Mouse (Mus musculus) CH12.LX (cell line): ENCODE measurements around the gene Slco1c1. TPM values are rescaled to one million over a fixed set of nuclear protein-coding genes. Genes with fewer than 3 reads are reported as not detected.

Source experiments
- DNase-seq: peaks from one replicate; pipeline ENCODE4 v3.0.0-alpha.2; 2013; ENCODE audit errors: extremely low read depth
- H3K27ac ChIP-seq: 2 replicates; pipeline ENCODE4 v1.5.1; 2012; ENCODE audit warnings: low read depth, mild to moderate bottlenecking, control low read depth, moderate library complexity; ENCODE audit not compliant: insufficient read depth
- H3K27me3 ChIP-seq: replicated peaks from 2 replicates; pipeline ENCODE3; 2012; ENCODE audit warnings: inconsistent platforms
- H3K36me3 ChIP-seq, 2 experiments: replicated peaks in 1 of 2; 2 replicates each; pipeline versions ENCODE3 to v1.6.1; 2012; ENCODE audit warnings: inconsistent platforms in 1 of 2, low read length in 1 of 2, mild to moderate bottlenecking in 1 of 2, mixed read lengths in 1 of 2, moderate library complexity in 1 of 2; ENCODE audit not compliant: control insufficient read depth in 1 of 2, insufficient read depth in 1 of 2
- H3K4me1 ChIP-seq, 2 experiments: 2 replicates each; pipeline ENCODE4 v1.6.1; 2012; ENCODE audit warnings: inconsistent platforms in 1 of 2, moderate library complexity in 1 of 2; ENCODE audit not compliant: insufficient read depth in 2 of 2, control insufficient read depth in 1 of 2
- H3K4me2 ChIP-seq: 2 replicates; pipeline ENCODE4 v1.6.1; 2012; ENCODE audit warnings: low read depth, mild to moderate bottlenecking, control low read depth; ENCODE audit not compliant: poor library complexity, insufficient read depth, severe bottlenecking
- H3K4me3 ChIP-seq, 3 experiments: fragments of 150-350 bp in 1 of 3; sonication (generic) in 1 of 3; replicated peaks in 1 of 3; 2 replicates each; pipeline versions ENCODE3 to v1.5.1; 2011 to 2012; ENCODE audit warnings: low read depth in 2 of 3, low read length in 2 of 3, mild to moderate bottlenecking in 2 of 3, moderate library complexity in 2 of 3, control low read depth in 1 of 3, improper control_type of control experiment in 1 of 3, inconsistent platforms in 1 of 3, mixed read lengths in 1 of 3; ENCODE audit not compliant: poor library complexity in 1 of 3
- H3K79me2 ChIP-seq: replicated peaks from 2 replicates; pipeline ENCODE4 v1.6.1; 2012; ENCODE audit warnings: mild to moderate bottlenecking, moderate library complexity; ENCODE audit not compliant: control insufficient read depth, poor library complexity, insufficient read depth, severe bottlenecking; ENCODE audit errors: extremely low read depth
- H3K9ac ChIP-seq: 2 replicates; pipeline ENCODE4 v1.6.1; 2012; ENCODE audit warnings: low read depth, mild to moderate bottlenecking, control low read depth, moderate library complexity; ENCODE audit not compliant: insufficient read depth
- H3K9me3 ChIP-seq: replicated peaks from 2 replicates; pipeline ENCODE3; 2012; ENCODE audit warnings: low read length, inconsistent platforms, mixed read lengths
- BHLHE40 ChIP-seq: IDR thresholded peaks from 2 replicates; pipeline ENCODE4 v1.6.1; 2011; ENCODE audit warnings: mild to moderate bottlenecking, low read depth, low read length, improper control_type of control experiment
- CHD1 ChIP-seq: IDR thresholded peaks from 2 replicates; pipeline ENCODE4 v1.6.1; 2012; ENCODE audit warnings: low read depth, low read length, improper control_type of control experiment, inconsistent platforms
- CHD2 ChIP-seq: IDR thresholded peaks from 2 replicates; pipeline ENCODE4 v1.6.1; 2011; ENCODE audit warnings: low read length, improper control_type of control experiment
- CTCF ChIP-seq, 2 experiments: IDR thresholded peaks in 1 of 2; conservative IDR thresholded peaks in 1 of 2; 2 replicates each; pipeline ENCODE4 v1.5.1; 2011 to 2012; ENCODE audit warnings: low read depth in 2 of 2, low read length in 2 of 2, improper control_type of control experiment in 1 of 2, inconsistent platforms in 1 of 2, mild to moderate bottlenecking in 1 of 2, moderate library complexity in 1 of 2
- E2F4 ChIP-seq: IDR thresholded peaks from 2 replicates; pipeline ENCODE4 v1.6.1; 2011; ENCODE audit warnings: low read depth, low read length, improper control_type of control experiment; ENCODE audit not compliant: insufficient replicate concordance
- ELF1 ChIP-seq: IDR thresholded peaks from 2 replicates; pipeline ENCODE4 v1.6.1; 2014; ENCODE audit warnings: low read depth, mild to moderate bottlenecking, inconsistent platforms, low read length, improper control_type of control experiment
- EP300 ChIP-seq: IDR thresholded peaks from 2 replicates; pipeline ENCODE4 v1.6.1; 2011; ENCODE audit warnings: low read length, improper control_type of control experiment
- HCFC1 ChIP-seq: IDR thresholded peaks from 2 replicates; pipeline ENCODE4 v1.6.1; 2012; ENCODE audit warnings: low read depth, mild to moderate bottlenecking, inconsistent platforms, low read length, improper control_type of control experiment
- IRF4 ChIP-seq: IDR thresholded peaks from 2 replicates; pipeline ENCODE4 v1.6.1; 2014; ENCODE audit warnings: low read depth, mild to moderate bottlenecking, inconsistent platforms, low read length, improper control_type of control experiment
- JUN ChIP-seq: IDR thresholded peaks from 2 replicates; pipeline ENCODE4 v1.6.1; 2011; ENCODE audit warnings: low read depth, mild to moderate bottlenecking, low read length, improper control_type of control experiment, moderate library complexity; ENCODE audit not compliant: insufficient read depth
- JUND ChIP-seq: conservative IDR thresholded peaks from 2 replicates; pipeline ENCODE4 v1.6.1; 2011; ENCODE audit warnings: low read depth, low read length, improper control_type of control experiment
- MAFK ChIP-seq: IDR thresholded peaks from 2 replicates; pipeline ENCODE4 v1.6.1; 2011; ENCODE audit warnings: low read length, improper control_type of control experiment; ENCODE audit not compliant: insufficient replicate concordance
- MAZ ChIP-seq: IDR thresholded peaks from 2 replicates; pipeline ENCODE4 v1.6.1; 2012; ENCODE audit warnings: low read depth, mild to moderate bottlenecking, inconsistent platforms, low read length, improper control_type of control experiment, moderate library complexity
- MXI1 ChIP-seq: IDR thresholded peaks from 2 replicates; pipeline ENCODE4 v1.6.1; 2011; ENCODE audit warnings: mild to moderate bottlenecking, low read depth, low read length, improper control_type of control experiment
- MYC ChIP-seq: IDR thresholded peaks from 2 replicates; pipeline ENCODE4 v1.6.1; 2011; ENCODE audit warnings: low read depth, mild to moderate bottlenecking, improper control_type of control experiment, low read length
- NELFE ChIP-seq: IDR thresholded peaks from 2 replicates; pipeline ENCODE4 v1.6.1; 2011; ENCODE audit warnings: low read depth, low read length, improper control_type of control experiment
- PAX5 ChIP-seq: IDR thresholded peaks from 2 replicates; pipeline ENCODE4 v1.6.1; 2012; ENCODE audit warnings: low read length, inconsistent platforms, mixed read lengths
- POLR2A ChIP-seq: IDR thresholded peaks from 2 replicates; pipeline ENCODE4 v1.6.1; 2011; ENCODE audit warnings: low read depth, mild to moderate bottlenecking, improper control_type of control experiment, low read length
- SIN3A ChIP-seq: IDR thresholded peaks from 2 replicates; pipeline ENCODE4 v1.6.1; 2012; ENCODE audit warnings: low read length, improper control_type of control experiment, inconsistent platforms
- SMC3 ChIP-seq: IDR thresholded peaks from 2 replicates; pipeline ENCODE4 v1.6.1; 2011; ENCODE audit warnings: low read depth, low read length, improper control_type of control experiment
- TBP ChIP-seq: conservative IDR thresholded peaks from 2 replicates; pipeline ENCODE4 v1.6.1; 2011; ENCODE audit warnings: low read depth, low read length, improper control_type of control experiment
- TCF12 ChIP-seq: IDR thresholded peaks from 2 replicates; pipeline ENCODE4 v1.6.1; 2014; ENCODE audit warnings: low read depth, mild to moderate bottlenecking, inconsistent platforms, low read length, improper control_type of control experiment
- USF2 ChIP-seq: conservative IDR thresholded peaks from 2 replicates; pipeline ENCODE4 v1.6.1; 2011; ENCODE audit warnings: low read depth, low read length, improper control_type of control experiment
- ZC3H11A ChIP-seq: IDR thresholded peaks from 2 replicates; pipeline ENCODE4 v1.6.1; 2012; ENCODE audit warnings: low read depth, mild to moderate bottlenecking, inconsistent platforms, low read length, improper control_type of control experiment
- ZMIZ1 ChIP-seq: IDR thresholded peaks from 2 replicates; pipeline ENCODE4 v1.6.1; 2012; ENCODE audit warnings: low read depth, mild to moderate bottlenecking, inconsistent platforms, low read length, improper control_type of control experiment
- dilution Hi-C: fragments of 300-500 bp; cut with MboI; formaldehyde crosslinking; loops from 2 replicates; pipeline ENCODE4 v1.14.3; 2020; ENCODE audit warnings: low sequenced_read_pairs; ENCODE audit not compliant: extremely low pct_unique_long_range_greater_than_20kb, extremely low pct_ligation_motif_present
- in situ Hi-C: fragments of 300-500 bp; cut with MboI; formaldehyde crosslinking; loops from 3 replicates; pipeline ENCODE4 v1.14.3; 2019; ENCODE audit warnings: low sequenced_read_pairs, low pct_ligation_motif_present, low pct_unique_long_range_greater_than_20kb, mixed read lengths
- polyA plus RNA-seq: library from polyadenylated mRNA; unstranded; fragments of >175 nt; gene quantifications from 2 replicates; pipeline ENCODE4 v1.2.1, GENCODE M21; 2012; ENCODE audit warnings: low read depth; ENCODE audit not compliant: insufficient read length
- total RNA-seq, 2 experiments: library from RNA; depleted of rRNA; stranded (reverse); fragments of 300-350 nt in 1 of 2; fragments of >200 nt in 1 of 2; gene quantifications; 2 replicates each; pipeline ENCODE4 v1.2.3; 2012 to 2014

The Slco1c1 gene
- total and polyA plus RNA-seq, 3 experiments, result not detected

DNA sequence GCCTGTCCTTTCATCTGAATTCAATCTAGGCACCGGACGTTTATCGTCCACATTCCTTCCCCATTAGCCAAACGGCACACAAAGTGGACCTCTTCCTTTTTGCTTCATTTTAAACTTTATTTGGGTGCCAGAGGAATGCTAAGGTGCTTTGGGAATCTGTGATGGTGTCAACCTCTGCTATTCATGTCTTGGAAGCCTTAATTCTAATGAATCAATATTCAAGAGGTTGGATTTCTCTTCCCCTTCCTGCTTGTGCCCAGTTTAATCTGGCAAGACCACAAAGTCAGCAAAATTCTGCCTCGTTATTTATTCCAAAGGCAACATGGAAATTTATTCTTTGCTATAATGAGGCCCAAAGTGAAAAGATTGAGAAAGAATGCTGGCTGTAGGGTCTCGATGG is 6.7 kb downstream of the Slco1c1 start:
- no peak for TF ChIP-seq ZC3H11A
- no peak for TF ChIP-seq POLR2A
- no peak for TF ChIP-seq ELF1
- no peak for TF ChIP-seq CHD1
- TF ChIP-seq E2F4, result no peak
- no peak for TF ChIP-seq EP300
- no peak for TF ChIP-seq JUND
- TF ChIP-seq SIN3A, result no peak
- TF ChIP-seq JUN, result no peak
- TF ChIP-seq HCFC1, result no peak
- TF ChIP-seq CTCF (conservative IDR thresholded peaks at IDR 0.05 in 1 of 2, IDR thresholded peaks at IDR 0.05 in 1 of 2; ENCODE audit: low read depth in 2 of 2, low read length in 2 of 2), result no peak
- no peak for TF ChIP-seq CHD2
- no peak overlapping the region for H3K4me2 ChIP-seq
- dilution Hi-C loops (no loop called here), in situ Hi-C loops (no loop called here)
- H3K79me2 ChIP-seq, result no peaks in the 10 kb centered on the region
- H3K9me3 ChIP-seq, result peaks cover 6% of the 10 kb centered on the region
- no peaks in the 10 kb centered on the region for H3K4me1 ChIP-seq
- no peak overlapping the region for H3K4me3 ChIP-seq
- no peak overlapping the region for H3K27ac ChIP-seq
- H3K9ac ChIP-seq, result no peak overlapping the region
- H3K36me3 ChIP-seq, result no peaks in the 10 kb centered on the region
- no peak for DNase-seq
- no peaks in the 10 kb centered on the region for H3K27me3 ChIP-seq

DNA sequence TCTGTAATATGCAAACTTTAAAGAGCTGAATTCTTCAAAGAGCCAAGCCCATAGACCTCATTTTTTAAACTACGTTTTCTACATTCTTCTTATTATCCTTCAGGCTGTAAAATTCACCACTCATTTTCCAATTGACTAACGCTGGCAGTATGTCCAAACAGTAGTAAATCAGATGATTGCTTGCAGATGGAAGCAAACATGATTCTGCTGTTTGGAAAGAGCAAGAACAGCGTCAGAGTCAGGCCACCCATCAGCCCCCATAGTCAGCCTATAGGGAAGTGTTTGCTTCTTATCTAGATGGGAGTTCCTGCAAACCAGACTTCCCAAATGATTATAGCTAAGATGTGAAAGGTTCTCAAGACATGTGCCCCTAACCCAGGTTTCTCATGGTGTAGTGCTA is 13.1 kb downstream of the Slco1c1 start:
- H3K4me2 ChIP-seq, result no peak overlapping the region
- in situ Hi-C loops (no loop called here), dilution Hi-C loops (no loop called here)
- no peaks in the 10 kb centered on the region for H3K27me3 ChIP-seq
- TF ChIP-seq CTCF (conservative IDR thresholded peaks at IDR 0.05 in 1 of 2, IDR thresholded peaks at IDR 0.05 in 1 of 2; ENCODE audit: low read depth in 2 of 2, low read length in 2 of 2) (no peak), SMC3 (no peak), IRF4 (no peak), E2F4 (no peak), USF2 (no peak), TBP (no peak), ZMIZ1 (no peak), JUND (no peak), MAZ (no peak), TCF12 (no peak), MXI1 (no peak), PAX5 (no peak), MYC (no peak), ELF1 (no peak), BHLHE40 (no peak), SIN3A (no peak), NELFE (no peak), POLR2A (no peak), CHD2 (no peak), MAFK (no peak)
- no peaks in the 10 kb centered on the region for H3K36me3 ChIP-seq
- no peak for DNase-seq
- H3K79me2 ChIP-seq, result no peaks in the 10 kb centered on the region
- H3K9ac ChIP-seq, result no peak overlapping the region
- H3K4me3 ChIP-seq, result no peak overlapping the region
- peaks cover 4% of the 10 kb centered on the region for H3K9me3 ChIP-seq
- H3K27ac ChIP-seq, result no peak overlapping the region
- no peaks in the 10 kb centered on the region for H3K4me1 ChIP-seq
